Mouse (Mus musculus) kidney, postnatal 10 days (tissue): ENCODE results near the gene Ttc34.
A peak's percentile ranks its signal among the peaks of the same experiment; 100 is the strongest.

Source experiments
- DNase-seq: peaks from one replicate; pipeline ENCODE4 v3.0.0; 2021; ENCODE audit warnings: mixed read lengths

Gene Ttc34

GRCm38 (mm10) chr4:154837170-154837569, at the start of gene Ttc34:
TSS of gene Ttc34 (plus strand) at chr4:154837459.
- peak; percentile 71 for DNase-seq

- peak; percentile 47 for DNase-seq
Observed at GRCm38 (mm10) chr4:154787960-154788702, 49.1 kb upstream of the Ttc34 start.

- DNase-seq = no peak
Observed at GRCm38 (mm10) chr4:154791894-154792293, 45.4 kb upstream of the Ttc34 start.

GRCm38 (mm10) chr4:154793499-154793898, 43.8 kb upstream of the Ttc34 start:
- no peak for DNase-seq

GRCm38 (mm10) chr4:154797834-154798233, 39.4 kb upstream of the Ttc34 start:
- peak; percentile 80 for DNase-seq

- DNase-seq = no peak
Observed at GRCm38 (mm10) chr4:154800543-154800942, 36.7 kb upstream of the Ttc34 start.

- DNase-seq = no peak
Observed at GRCm38 (mm10) chr4:154802210-154802609, 35.0 kb upstream of the Ttc34 start.

- DNase-seq = peak; percentile 64
Observed at GRCm38 (mm10) chr4:154825662-154826061, 11.6 kb upstream of the Ttc34 start.

- DNase-seq = no peak
Observed at GRCm38 (mm10) chr4:154826224-154826623, 11.0 kb upstream of the Ttc34 start.

- no peak for DNase-seq
Observed at GRCm38 (mm10) chr4:154827181-154827580, 10.1 kb upstream of the Ttc34 start.

GRCm38 (mm10) chr4:154827861-154828610, 9.2 kb upstream of the Ttc34 start:
- no peak for DNase-seq

- no peak for DNase-seq
Observed at GRCm38 (mm10) chr4:154831915-154832573, 5.2 kb upstream of the Ttc34 start.

GRCm38 (mm10) chr4:154836183-154836915, 910 bp upstream of the Ttc34 start:
- no peak for DNase-seq

GRCm38 (mm10) chr4:154838741-154839140, 1.5 kb downstream of the Ttc34 start:
- DNase-seq = no peak

- peak; percentile 39 for DNase-seq
Observed at GRCm38 (mm10) chr4:154839406-154839805, 2.1 kb downstream of the Ttc34 start.

- no peak for DNase-seq
Observed at GRCm38 (mm10) chr4:154852696-154853095, 15.4 kb downstream of the Ttc34 start.

GRCm38 (mm10) chr4:154853881-154854280, 16.6 kb downstream of the Ttc34 start:
- DNase-seq = no peak

- DNase-seq = no peak
Observed at GRCm38 (mm10) chr4:154854676-154855345, 17.6 kb downstream of the Ttc34 start.

- DNase-seq = peak; percentile 83
Observed at GRCm38 (mm10) chr4:154855721-154856479, 18.6 kb downstream of the Ttc34 start.

GRCm38 (mm10) chr4:154856480-154856837, 19.2 kb downstream of the Ttc34 start:
- DNase-seq = no peak

- no peak for DNase-seq
Observed at GRCm38 (mm10) chr4:154856882-154857281, 19.6 kb downstream of the Ttc34 start.
